Mouse (Mus musculus) forebrain, postnatal 0 days (tissue): ENCODE measurements around the gene Srd5a1. TPM values are rescaled to one million over a fixed set of nuclear protein-coding genes. Genes with fewer than 3 reads are reported as not detected.
"Not testable (repeated sequence)": the region's sequence is repeated elsewhere in the genome, so short reads cannot be mapped to it uniquely, and the experiment has no call there.

Source experiments
- ATAC-seq: fragments of 200-750 bp; cut with Nextera tagmentation; 2 replicates; pipeline ENCODE4 v1.8.0; 2017; ENCODE audit warnings: mild to moderate bottlenecking, moderate library complexity
- DNase-seq: peaks from one replicate; pipeline ENCODE4 v3.0.0-alpha.2; 2015
- H3K27ac ChIP-seq: fragments of 300-500 bp; sonication (generic); 2 replicates; pipeline ENCODE4 v1.5.1; 2014; ENCODE audit warnings: low read depth, mild to moderate bottlenecking, antibody characterized with exemption, low read length, moderate library complexity, mixed read lengths
- H3K27me3 ChIP-seq: fragments of 300-500 bp; sonication (generic); 2 replicates; pipeline ENCODE4 v1.6.1; 2014; ENCODE audit warnings: mild to moderate bottlenecking, low read length, mixed read lengths; ENCODE audit not compliant: insufficient read depth
- H3K36me3 ChIP-seq: fragments of 300-500 bp; sonication (generic); 2 replicates; pipeline ENCODE4 v1.6.1; 2014; ENCODE audit warnings: mild to moderate bottlenecking, moderate library complexity; ENCODE audit not compliant: insufficient read depth
- H3K4me1 ChIP-seq: fragments of 300-500 bp; sonication (generic); 2 replicates; pipeline ENCODE4 v1.6.1; 2014; ENCODE audit warnings: antibody characterized with exemption; ENCODE audit not compliant: insufficient read depth
- H3K4me2 ChIP-seq: fragments of 300-500 bp; sonication (generic); 2 replicates; pipeline ENCODE4 v1.6.1; 2014; ENCODE audit warnings: low read depth, mild to moderate bottlenecking, moderate library complexity
- H3K4me3 ChIP-seq: fragments of 300-500 bp; sonication (generic); 2 replicates; pipeline ENCODE4 v1.5.1; 2014; ENCODE audit warnings: low read depth, low read length, mixed read lengths
- H3K9ac ChIP-seq: fragments of 300-500 bp; sonication (generic); 2 replicates; pipeline ENCODE4 v1.6.1; 2014; ENCODE audit warnings: mild to moderate bottlenecking
- H3K9me3 ChIP-seq: fragments of 300-500 bp; sonication (generic); 2 replicates; pipeline ENCODE4 v1.6.1; 2016; ENCODE audit warnings: low read length
- CTCF ChIP-seq: sonication (generic); IDR thresholded peaks from 2 replicates; pipeline ENCODE4 v1.5.1; 2016; ENCODE audit warnings: antibody characterized with exemption, control low read depth, low read depth
- WGBS: fragments of 180-500 bp; shearing (Covaris S2); extraction: QIAGEN DNeasy Blood & Tissue Kit; methylation state at CpG from one replicate; pipeline ENCODE4 v1.1.7; 2014; 5-methylcytosine and 5-hydroxymethylcytosine counted together
- polyA plus RNA-seq: library from polyadenylated mRNA; unstranded; fragments of >200 nt; fragmentation: Nextera tagmentation; extraction: Ambion mirVana; gene quantifications from 2 replicates; pipeline ENCODE4 v1.2.1, GENCODE M21; 2015
- total RNA-seq: library from RNA; depleted of rRNA; stranded (reverse); fragments of >200 nt; gene quantifications from 2 replicates; pipeline ENCODE4 v1.2.3, GENCODE M21; 2014

The Srd5a1 gene
- total and polyA plus RNA-seq, 2 experiments from 2014 or later: 16.2 to 37.2 TPM

- H3K4me1 ChIP-seq: no peaks in the 10 kb centered on the region
- H3K36me3 ChIP-seq: no peaks in the 10 kb centered on the region
- no peaks in the 10 kb centered on the region for H3K9me3 ChIP-seq
- H3K9ac ChIP-seq: no peak overlapping the region
- H3K4me3 ChIP-seq: no peak overlapping the region
- ATAC-seq (no peak), DNase-seq (no peak)
- 79% methylated on average over 1 of the region's 1 CpGs for WGBS
- H3K27ac ChIP-seq: no peak overlapping the region
- no peak overlapping the region for H3K4me2 ChIP-seq
- no peaks in the 10 kb centered on the region for H3K27me3 ChIP-seq
- TF ChIP-seq CTCF: no peak
Measured at GRCm38 (mm10) chr13:69604670-69605069, 6.6 kb downstream of the Srd5a1 start.

- no peak for DNase-seq
- TF ChIP-seq CTCF: no peak
- no peaks in the 10 kb centered on the region for H3K4me1 ChIP-seq
- WGBS: 86% methylated on average over 5 of the region's 5 CpGs
- H3K36me3 ChIP-seq: no peaks in the 10 kb centered on the region
- H3K9ac ChIP-seq: no peak overlapping the region
- H3K27ac ChIP-seq: no peak overlapping the region
- H3K4me2 ChIP-seq: no peak overlapping the region
- ATAC-seq: no peak
- no peaks in the 10 kb centered on the region for H3K9me3 ChIP-seq
- no peaks in the 10 kb centered on the region for H3K27me3 ChIP-seq
- no peak overlapping the region for H3K4me3 ChIP-seq
Measured at GRCm38 (mm10) chr13:69601321-69601720, 9.9 kb downstream of the Srd5a1 start.

- H3K4me3 ChIP-seq, H3K9me3 ChIP-seq, H3K27me3 ChIP-seq, DNase-seq, H3K36me3 ChIP-seq, ATAC-seq, H3K4me2 ChIP-seq, H3K27ac ChIP-seq, H3K4me1 ChIP-seq, H3K9ac ChIP-seq: not testable (repeated sequence)
- 94% methylated on average over 5 of the region's 5 CpGs for WGBS
Measured at GRCm38 (mm10) chr13:69600863-69601262, 10.4 kb downstream of the Srd5a1 start.

GRCm38 (mm10) chr13:69598867-69599266, 12.4 kb downstream of the Srd5a1 start:
- Histone ChIP-seq H3K36me3 (no peaks in the 10 kb centered on the region), H3K4me3 (no peak overlapping the region), H3K27me3 (no peaks in the 10 kb centered on the region), H3K4me2 (no peak overlapping the region), H3K4me1 (no peaks in the 10 kb centered on the region), H3K27ac (no peak overlapping the region), H3K9ac (no peak overlapping the region), H3K9me3 (no peaks in the 10 kb centered on the region)
- WGBS: 96% methylated on average over 10 of the region's 10 CpGs
- no peak for DNase-seq
- TF ChIP-seq CTCF: no peak
- no peak for ATAC-seq

GRCm38 (mm10) chr13:69596515-69596914, 14.7 kb downstream of the Srd5a1 start:
- Histone ChIP-seq H3K4me2 (no peak overlapping the region), H3K4me1 (no peaks in the 10 kb centered on the region), H3K9me3 (no peaks in the 10 kb centered on the region), H3K4me3 (no peak overlapping the region), H3K9ac (no peak overlapping the region), H3K27me3 (no peaks in the 10 kb centered on the region), H3K27ac (no peak overlapping the region), H3K36me3 (no peaks in the 10 kb centered on the region)
- WGBS: 95% methylated on average over 2 of the region's 2 CpGs
- TF ChIP-seq CTCF: no peak
- ATAC-seq (no peak), DNase-seq (no peak)

- DNase-seq (no peak), ATAC-seq (no peak)
- no peak overlapping the region for H3K4me2 ChIP-seq
- no peak overlapping the region for H3K9ac ChIP-seq
- H3K27me3 ChIP-seq: no peaks in the 10 kb centered on the region
- H3K36me3 ChIP-seq: no peaks in the 10 kb centered on the region
- TF ChIP-seq CTCF: no peak
- no peaks in the 10 kb centered on the region for H3K9me3 ChIP-seq
- H3K4me1 ChIP-seq: no peaks in the 10 kb centered on the region
- H3K27ac ChIP-seq: no peak overlapping the region
- 93% methylated on average over 6 of the region's 6 CpGs for WGBS
- H3K4me3 ChIP-seq: no peak overlapping the region
Measured at GRCm38 (mm10) chr13:69595911-69596310, 15.3 kb downstream of the Srd5a1 start.

GRCm38 (mm10) chr13:69594577-69595256, 16.5 kb downstream of the Srd5a1 start:
- Histone ChIP-seq H3K4me2 (no peak overlapping the region), H3K9ac (no peak overlapping the region), H3K4me1 (no peaks in the 10 kb centered on the region), H3K9me3 (no peaks in the 10 kb centered on the region), H3K4me3 (no peak overlapping the region), H3K27me3 (no peaks in the 10 kb centered on the region), H3K27ac (no peak overlapping the region), H3K36me3 (no peaks in the 10 kb centered on the region)
- TF ChIP-seq CTCF: no peak
- 88% methylated on average over 7 of the region's 7 CpGs for WGBS
- DNase-seq: no peak
- no peak for ATAC-seq
